Comparison of ENCODE assay signal across 13 mouse cellular contexts in genomic region chr2:91387287-91387958, GRCm38 (mm10). TPM values are rescaled to one million over a fixed set of nuclear protein-coding genes. Genes with fewer than 3 reads are reported as not detected.
DNase-seq lines count a peak whose midpoint lies in the region; ATAC-seq and TF ChIP-seq lines count a peak whose summit lies in the region.
"Had no signal": no experiment of that assay in that cellular context is flagged by ENCODE, and none has a peak within 500 bp of the region (broad histone marks: within the 10 kb centered on the region; RNA-seq: fewer than 3 reads in every experiment).

No protein-coding gene starts in this region.

- H3K4me2 ChIP-seq in kidney, embryonic 15.5 days = no peak overlapping the region
- H3K4me2 ChIP-seq in intestine, embryonic 15.5 days (replicated peaks) = no peak overlapping the region
- H3K4me2 ChIP-seq in liver, embryonic 12.5 days = no peak overlapping the region
- H3K4me2 ChIP-seq in stomach, postnatal 0 days (replicated peaks; ENCODE audit: low read depth) = no peak overlapping the region
- H3K4me2 ChIP-seq in midbrain, embryonic 13.5 days (replicated peaks) = no peak overlapping the region
- H3K4me2 ChIP-seq: lung, embryonic 14.5 days; neural tube, embryonic 13.5 days had no signal

- no peaks in the 10 kb centered on the region for H3K27me3 ChIP-seq in kidney, embryonic 15.5 days
- H3K27me3 ChIP-seq in intestine, embryonic 15.5 days (replicated peaks) = no peaks in the 10 kb centered on the region
- H3K27me3 ChIP-seq in liver, embryonic 12.5 days (replicated peaks) = no peaks in the 10 kb centered on the region
- no peaks in the 10 kb centered on the region for H3K27me3 ChIP-seq in stomach, postnatal 0 days (ENCODE audit: control insufficient read depth, insufficient read depth, low read length)
- no peaks in the 10 kb centered on the region for H3K27me3 ChIP-seq in midbrain, embryonic 13.5 days
- H3K27me3 ChIP-seq: neural tube, embryonic 13.5 days had no signal

- no peak for TF ChIP-seq EP300 in stomach, postnatal 0 days (optimal IDR thresholded peaks at IDR 0.05)

- 0 out of 2 replicates have a peak, but pooled peaks cover 6% of the 10 kb centered on the region for H3K36me3 ChIP-seq in kidney, embryonic 15.5 days
- H3K36me3 ChIP-seq in intestine, embryonic 15.5 days = no peaks in the 10 kb centered on the region
- no peaks in the 10 kb centered on the region for H3K36me3 ChIP-seq in liver, embryonic 12.5 days
- no peaks in the 10 kb centered on the region for H3K36me3 ChIP-seq in stomach, postnatal 0 days (ENCODE audit: control insufficient read depth, insufficient read depth, low read length)
- no peaks in the 10 kb centered on the region for H3K36me3 ChIP-seq in midbrain, embryonic 13.5 days
- H3K36me3 ChIP-seq: neural tube, embryonic 13.5 days had no signal

- no peak for TF ChIP-seq CTCF in stomach, postnatal 0 days (IDR thresholded peaks at IDR 0.05; ENCODE audit: low read depth)

- no peak overlapping the region for H3K4me3 ChIP-seq in kidney, embryonic 15.5 days (replicated peaks)
- H3K4me3 ChIP-seq in intestine, embryonic 15.5 days (replicated peaks) = no peak overlapping the region
- H3K4me3 ChIP-seq in liver, embryonic 12.5 days = no peak overlapping the region
- H3K4me3 ChIP-seq in stomach, postnatal 0 days (ENCODE audit: low read depth, low read length) = no peak overlapping the region
- no peak overlapping the region for H3K4me3 ChIP-seq in midbrain, embryonic 13.5 days (replicated peaks)
- H3K4me3 ChIP-seq: neural tube, embryonic 13.5 days had no signal

- ATAC-seq in kidney, embryonic 15.5 days (replicated peaks; ENCODE audit: low FRiP score) = no peak
- peak; percentile 93 for ATAC-seq in intestine, embryonic 15.5 days
- ATAC-seq in liver, embryonic 12.5 days = peak; percentile 52
- ATAC-seq in stomach, postnatal 0 days (ENCODE audit: low FRiP score, low TSS enrichment) = peak; percentile 94
- no peak for ATAC-seq in midbrain, embryonic 13.5 days
- ATAC-seq: activated CD4-positive, CD25-positive, alpha-beta regulatory T cell, adult 4 months; forebrain, embryonic 14.5 days had no signal

- DNase-seq in kidney, postnatal 4 days = no peak
- DNase-seq in stomach, postnatal 0 days (ENCODE audit: low spot score) = peak; percentile 26
- DNase-seq in spleen, postnatal 14 days (ENCODE audit: low spot score in 2 of 2) = no peak
- DNase-seq: cerebellum, adult 11 months; heart, adult 18-20 months; lung, embryonic 14.5 days had no signal

- H3K9me3 ChIP-seq in kidney, embryonic 15.5 days (replicated peaks) = no peaks in the 10 kb centered on the region
- H3K9me3 ChIP-seq in intestine, embryonic 15.5 days = no peaks in the 10 kb centered on the region
- no peaks in the 10 kb centered on the region for H3K9me3 ChIP-seq in liver, embryonic 12.5 days (replicated peaks)
- no peaks in the 10 kb centered on the region for H3K9me3 ChIP-seq in stomach, postnatal 0 days (ENCODE audit: control insufficient read depth, low read length)
- H3K9me3 ChIP-seq in midbrain, embryonic 13.5 days = no peaks in the 10 kb centered on the region
- H3K9me3 ChIP-seq: neural tube, embryonic 13.5 days had no signal

- WGBS in kidney, embryonic 15.5 days = 87% methylated on average over 6 of the region's 6 CpGs
- WGBS in intestine, embryonic 15.5 days = 75% methylated on average over 6 of the region's 6 CpGs
- 85% methylated on average over 6 of the region's 6 CpGs for WGBS in liver, embryonic 12.5 days (ENCODE audit: insufficient replicate concordance)
- 77% methylated on average over 6 of the region's 6 CpGs for WGBS in stomach, postnatal 0 days
- 94% methylated on average over 6 of the region's 6 CpGs for WGBS in midbrain, embryonic 13.5 days

- H3K4me1 ChIP-seq in kidney, embryonic 15.5 days = peaks cover 30% of the 10 kb centered on the region
- H3K4me1 ChIP-seq in intestine, embryonic 15.5 days (replicated peaks) = peaks cover 3% of the 10 kb centered on the region; the same call in 1 of the 2 replicates
- H3K4me1 ChIP-seq in liver, embryonic 12.5 days = peaks cover 39% of the 10 kb centered on the region
- no peaks in the 10 kb centered on the region for H3K4me1 ChIP-seq in stomach, postnatal 0 days (replicated peaks; ENCODE audit: control insufficient read depth, insufficient read depth)
- peaks cover 22% of the 10 kb centered on the region for H3K4me1 ChIP-seq in midbrain, embryonic 13.5 days (replicated peaks)

- H3K27ac ChIP-seq in kidney, embryonic 15.5 days = peak overlapping the region; percentile 73
- H3K27ac ChIP-seq in intestine, embryonic 15.5 days = peak overlapping the region; percentile 71
- H3K27ac ChIP-seq in liver, embryonic 12.5 days = no peak overlapping the region
- no peak overlapping the region for H3K27ac ChIP-seq in stomach, postnatal 0 days (replicated peaks)
- no peak overlapping the region for H3K27ac ChIP-seq in midbrain, embryonic 13.5 days
- H3K27ac ChIP-seq: neural tube, embryonic 13.5 days had no signal

- H3K9ac ChIP-seq in kidney, embryonic 15.5 days = no peak overlapping the region
- H3K9ac ChIP-seq in intestine, embryonic 15.5 days = no peak overlapping the region
- H3K9ac ChIP-seq in liver, embryonic 12.5 days = no peak overlapping the region
- no peak overlapping the region for H3K9ac ChIP-seq in stomach, postnatal 0 days (ENCODE audit: low read length)
- H3K9ac ChIP-seq in midbrain, embryonic 13.5 days (replicated peaks) = no peak overlapping the region
- H3K9ac ChIP-seq: lung, embryonic 14.5 days; neural tube, embryonic 13.5 days had no signal

RNA-seq across cellular contexts. Expression of gene 1110051M20Rik, which starts 57.1 kb away (rescaled TPM):
- 56.0 and 65.7 TPM in 2 replicates for polyA plus RNA-seq in kidney, embryonic 15.5 days (2015; fragmentation: Nextera tagmentation; extraction: Ambion mirVana)
- polyA plus RNA-seq in intestine, embryonic 15.5 days (2015; fragmentation: Nextera tagmentation; extraction: Ambion mirVana) = 36.3 and 38.6 TPM in 2 replicates
- polyA plus RNA-seq in liver, embryonic 12.5 days (2016; fragmentation: Nextera tagmentation; extraction: Ambion mirVana) = 9.1 and 10.4 TPM in 2 replicates
- polyA plus RNA-seq in stomach, postnatal 0 days (2015; fragmentation: Nextera tagmentation; extraction: Ambion mirVana) = 19.1 and 20.3 TPM in 2 replicates
- 147 and 165 TPM in 2 replicates for polyA plus RNA-seq in midbrain, embryonic 13.5 days (2015; fragmentation: Nextera tagmentation; extraction: Ambion mirVana)

Comparison
In these comparisons a context has a peak if more than half of its experiments do, and no peak if none do; other contexts are left out.
1. ATAC-seq: peak in intestine, embryonic 15.5 days (single experiment), liver, embryonic 12.5 days (single experiment) and stomach, postnatal 0 days (single experiment); none in kidney, embryonic 15.5 days (single experiment) and midbrain, embryonic 13.5 days (single experiment).
2. H3K27ac ChIP-seq: peak in kidney, embryonic 15.5 days (single experiment) and intestine, embryonic 15.5 days (single experiment); none in liver, embryonic 12.5 days (single experiment), stomach, postnatal 0 days (single experiment) and midbrain, embryonic 13.5 days (single experiment).